Comparison of ENCODE assay signal across 9 mouse cellular contexts in genomic region chrX:80800271-80800670, GRCm38 (mm10).
"Had no signal": no experiment of that assay in that cellular context is flagged by ENCODE, and none has a peak within 500 bp of the region (broad histone marks: within the 10 kb centered on the region; RNA-seq: fewer than 3 reads in every experiment).

No protein-coding gene starts in this region.

- H3K36me3 ChIP-seq: limb, embryonic 13.5 days; midbrain, embryonic 12.5 days had no signal

- H3K27me3 ChIP-seq: limb, embryonic 13.5 days; midbrain, embryonic 12.5 days had no signal

- ATAC-seq: midbrain, embryonic 16.5 days had no signal

- DNase-seq: kidney, adult 8-10 months; kidney, postnatal 36 days; layer of hippocampus, adult 9-11 months; layer of hippocampus, postnatal 36 days; lung, adult 18-20 months; thymus, postnatal 4 days had no signal

- H3K4me2 ChIP-seq: limb, embryonic 13.5 days; midbrain, embryonic 12.5 days had no signal

- H3K4me3 ChIP-seq: limb, embryonic 13.5 days; midbrain, embryonic 12.5 days had no signal
